Mouse (Mus musculus) olfactory bulb, adult 2 months (tissue): ENCODE measurements around the gene Rffl.

Source experiments
- CTCF ChIP-seq: fragments of 200-500 bp; IDR thresholded peaks from 2 replicates; pipeline ENCODE4 v1.5.1; 2012; ENCODE audit warnings: low read depth, mild to moderate bottlenecking, low read length, moderate library complexity; ENCODE audit not compliant: insufficient read depth
- POLR2A ChIP-seq: fragments of 200-500 bp; IDR thresholded peaks from 2 replicates; pipeline ENCODE4 v1.6.1; 2012; ENCODE audit warnings: mild to moderate bottlenecking, low read depth, low read length, moderate library complexity; ENCODE audit not compliant: insufficient read depth

DNA sequence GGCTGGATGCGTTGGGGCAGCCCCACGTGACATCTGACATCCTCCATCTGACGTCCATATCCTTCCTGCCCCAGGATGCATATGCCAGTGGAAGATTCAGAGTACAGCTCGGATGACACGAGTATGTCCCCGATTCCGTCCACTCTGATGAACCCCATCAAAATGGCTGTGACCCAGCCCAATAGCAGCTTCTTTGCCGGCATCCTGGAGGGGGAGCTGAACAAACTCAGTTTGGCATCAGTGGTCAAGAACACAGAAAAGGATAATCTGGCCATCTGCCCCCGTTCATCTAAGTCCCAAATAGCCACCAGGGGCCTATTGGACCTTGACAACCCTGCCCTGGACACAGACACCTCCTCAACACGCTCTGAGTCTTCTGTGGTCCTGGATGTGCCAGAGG lies 26.5 kb upstream of the Rffl start:
- TF ChIP-seq CTCF = no peak
- no peak for TF ChIP-seq POLR2A
